Mouse (Mus musculus): ENCODE results near the gene Cox6a1. TPM values are rescaled to one million over a fixed set of nuclear protein-coding genes. Genes with fewer than 3 reads are reported as not detected.
A peak's percentile ranks its signal among the peaks of the same experiment; 100 is the strongest.

Cox6a1 gene
- polyA plus RNA-seq, 1 experiment from 2014 or later = 974 TPM

DNA sequence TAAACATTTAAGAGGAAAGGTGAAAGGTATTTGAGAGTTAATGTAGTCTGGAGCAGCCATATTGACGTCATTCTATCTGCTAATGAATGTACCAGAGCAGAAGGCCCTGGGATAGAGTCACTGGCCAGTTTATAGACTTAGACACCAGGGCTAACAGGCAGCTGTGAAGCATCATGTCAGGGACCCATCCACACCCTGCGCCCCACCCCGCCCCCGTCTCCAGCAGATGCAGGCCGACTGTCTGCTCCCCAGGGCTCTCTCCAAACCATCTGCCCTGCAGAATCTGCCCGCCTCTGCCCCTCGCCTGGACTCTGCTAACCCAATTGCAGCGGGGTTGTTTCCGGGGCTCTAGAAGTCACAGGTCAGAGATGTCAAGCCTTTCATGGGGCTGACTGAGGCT lies 23.0 kb upstream of the Cox6a1 start:
- Histone ChIP-seq H3K4me1 (replicated peaks) (peaks cover 19% of the 10 kb centered on the region), H3K9ac (replicated peaks) (no peak overlapping the region), H3K4me2 (replicated peaks) (no peak overlapping the region), H3K27ac (peak overlapping the region; percentile 57; the same call in 1 of the 2 replicates), H3K36me3 (no peaks in the 10 kb centered on the region), H3K4me3 (replicated peaks) (no peak overlapping the region), H3K27me3 (no peaks in the 10 kb centered on the region), H3K9me3 (no peaks in the 10 kb centered on the region)
- 34% methylated on average over 9 of the region's 9 CpGs for WGBS
- no peak for ATAC-seq

DNA sequence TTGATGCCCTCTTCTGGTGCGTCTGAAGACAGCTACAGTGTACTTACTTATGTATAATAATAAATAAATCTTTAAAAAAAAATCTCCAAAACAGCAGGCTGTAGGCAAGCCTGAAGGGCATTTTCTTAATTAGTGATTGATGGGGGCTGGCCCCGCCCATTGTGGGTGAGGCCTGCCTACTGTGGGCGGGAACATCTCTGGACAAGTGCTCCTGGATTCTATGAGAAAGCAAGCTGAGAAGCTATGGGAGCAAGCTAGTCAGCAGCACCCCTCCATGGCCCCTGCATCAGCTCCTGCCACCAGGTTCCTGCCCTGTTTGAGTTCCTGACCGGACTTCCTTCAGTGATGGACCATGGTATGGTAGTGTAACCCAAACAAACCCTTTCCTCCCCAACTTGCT lies 16.0 kb upstream of the Cox6a1 start:
- Histone ChIP-seq H3K4me1 (replicated peaks) (peaks cover 6% of the 10 kb centered on the region), H3K27ac (no peak overlapping the region), H3K4me3 (replicated peaks) (no peak overlapping the region), H3K36me3 (no peaks in the 10 kb centered on the region), H3K4me2 (replicated peaks) (no peak overlapping the region), H3K9ac (replicated peaks) (no peak overlapping the region), H3K27me3 (no peaks in the 10 kb centered on the region), H3K9me3 (no peaks in the 10 kb centered on the region)
- 90% methylated on average over 4 of the region's 4 CpGs for WGBS
- no peak for ATAC-seq

DNA sequence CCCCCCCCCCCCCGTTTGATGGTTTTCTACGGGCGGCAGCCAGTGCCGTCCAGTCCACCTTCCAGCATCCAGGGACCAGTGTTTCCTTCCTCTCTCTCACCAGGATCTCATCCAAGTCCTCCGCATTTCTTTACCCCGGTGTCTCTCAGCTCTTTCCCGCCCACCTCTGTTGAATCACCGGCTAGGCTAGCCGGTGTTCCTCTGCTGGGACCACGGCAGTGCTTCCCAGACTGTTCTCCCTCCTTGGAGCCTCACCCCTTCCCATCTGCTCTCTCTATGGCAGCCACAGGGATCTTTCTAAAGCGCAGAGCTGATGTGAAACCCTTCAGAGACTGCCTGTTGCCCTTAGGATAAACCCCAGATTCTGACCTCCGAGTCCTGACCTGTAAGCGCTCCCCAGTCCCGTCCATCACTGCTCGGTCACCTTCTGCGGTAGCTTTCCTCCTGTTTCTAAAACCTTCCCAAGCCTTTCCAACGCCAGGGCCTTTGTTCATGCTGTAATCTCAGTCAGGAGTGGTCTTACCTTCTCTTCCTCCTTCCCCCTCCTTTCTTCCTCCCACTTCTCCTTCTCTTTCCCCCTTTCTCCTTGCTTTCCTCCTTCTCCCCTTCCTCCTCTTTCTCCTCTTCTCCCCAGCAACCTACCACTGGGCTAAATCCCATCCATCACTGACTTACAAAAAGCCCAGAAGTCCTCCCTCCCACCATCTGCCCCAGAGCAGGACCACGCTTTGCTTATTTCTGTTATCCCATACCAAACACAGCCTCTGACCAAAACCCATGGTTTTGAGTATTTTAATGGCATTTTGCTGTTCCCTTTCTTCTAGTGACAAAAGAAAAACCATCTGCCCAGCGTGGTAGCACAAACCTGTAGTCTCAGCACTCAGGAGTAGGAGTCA lies 14.3 kb upstream of the Cox6a1 start:
- H3K4me2 ChIP-seq (replicated peaks) = no peak overlapping the region
- H3K27ac ChIP-seq = peak overlapping the region; percentile 67
- H3K4me3 ChIP-seq (replicated peaks) = no peak overlapping the region
- 19% methylated on average over 18 of the region's 19 CpGs for WGBS
- no peaks in the 10 kb centered on the region for H3K9me3 ChIP-seq
- no peaks in the 10 kb centered on the region for H3K27me3 ChIP-seq
- no peak for ATAC-seq
- peaks cover 6% of the 10 kb centered on the region for H3K4me1 ChIP-seq (replicated peaks)
- H3K36me3 ChIP-seq = no peaks in the 10 kb centered on the region
- no peak overlapping the region; the same call in 1 of the 2 replicates for H3K9ac ChIP-seq (replicated peaks)

DNA sequence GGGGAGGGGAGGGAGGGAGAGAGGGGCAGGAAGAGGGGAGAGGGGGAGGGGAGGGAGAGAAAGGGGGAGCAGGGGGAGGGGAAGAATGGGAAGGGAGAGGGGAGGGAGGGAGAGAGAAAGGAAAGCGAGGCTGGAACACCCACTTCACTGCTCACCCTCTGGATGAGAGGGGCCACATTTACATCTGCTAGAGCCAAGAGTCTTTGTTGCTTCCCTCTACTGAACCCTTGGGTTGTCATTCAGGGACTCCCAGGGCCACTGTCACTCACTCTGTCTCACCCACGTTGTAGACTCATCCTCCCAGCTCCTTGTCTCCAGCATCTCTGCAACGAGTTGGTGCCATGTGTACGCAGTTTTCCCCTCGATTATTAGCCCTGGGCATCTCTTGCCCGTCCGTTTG lies 13.4 kb upstream of the Cox6a1 start:
- no peak overlapping the region for H3K4me3 ChIP-seq (replicated peaks)
- no peaks in the 10 kb centered on the region for H3K27me3 ChIP-seq
- no peak overlapping the region for H3K27ac ChIP-seq
- WGBS = 39% methylated on average over 7 of the region's 7 CpGs
- H3K4me2 ChIP-seq (replicated peaks) = no peak overlapping the region
- peaks cover 6% of the 10 kb centered on the region for H3K4me1 ChIP-seq (replicated peaks)
- H3K36me3 ChIP-seq = no peaks in the 10 kb centered on the region
- no peak overlapping the region for H3K9ac ChIP-seq (replicated peaks)
- ATAC-seq = no peak
- no peaks in the 10 kb centered on the region for H3K9me3 ChIP-seq

DNA sequence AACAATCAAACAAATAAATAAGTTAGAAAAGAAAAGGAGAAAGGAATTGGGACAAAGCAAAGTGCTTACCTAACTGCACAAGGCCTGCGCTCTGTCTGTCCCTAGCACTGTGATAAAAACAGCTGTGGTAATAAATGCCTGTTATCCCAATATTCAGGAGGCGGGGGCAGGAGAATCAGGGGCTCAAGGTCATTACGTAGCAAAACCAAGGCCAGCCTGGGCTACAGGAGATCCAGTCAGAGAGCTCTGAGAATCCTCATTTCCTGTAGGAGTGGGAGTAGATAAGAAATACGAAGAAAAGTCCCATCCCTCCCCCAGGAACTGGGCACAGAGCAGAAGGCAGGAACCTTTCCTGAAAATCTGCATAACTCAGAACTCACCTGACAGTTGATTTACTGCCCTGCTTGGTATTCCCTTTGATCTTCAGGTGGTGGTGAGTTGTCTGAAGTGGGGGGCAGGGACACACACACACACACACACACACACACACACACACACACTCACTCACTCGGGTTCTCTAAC lies 11.1 kb upstream of the Cox6a1 start:
- H3K9ac ChIP-seq (replicated peaks) = no peak overlapping the region
- no peaks in the 10 kb centered on the region for H3K36me3 ChIP-seq
- ATAC-seq = no peak
- WGBS = 77% methylated on average over 5 of the region's 5 CpGs
- H3K9me3 ChIP-seq = no peaks in the 10 kb centered on the region
- no peaks in the 10 kb centered on the region for H3K27me3 ChIP-seq
- peaks cover 6% of the 10 kb centered on the region for H3K4me1 ChIP-seq (replicated peaks)
- no peak overlapping the region for H3K4me2 ChIP-seq (replicated peaks)
- no peak overlapping the region for H3K4me3 ChIP-seq (replicated peaks)
- no peak overlapping the region for H3K27ac ChIP-seq

DNA sequence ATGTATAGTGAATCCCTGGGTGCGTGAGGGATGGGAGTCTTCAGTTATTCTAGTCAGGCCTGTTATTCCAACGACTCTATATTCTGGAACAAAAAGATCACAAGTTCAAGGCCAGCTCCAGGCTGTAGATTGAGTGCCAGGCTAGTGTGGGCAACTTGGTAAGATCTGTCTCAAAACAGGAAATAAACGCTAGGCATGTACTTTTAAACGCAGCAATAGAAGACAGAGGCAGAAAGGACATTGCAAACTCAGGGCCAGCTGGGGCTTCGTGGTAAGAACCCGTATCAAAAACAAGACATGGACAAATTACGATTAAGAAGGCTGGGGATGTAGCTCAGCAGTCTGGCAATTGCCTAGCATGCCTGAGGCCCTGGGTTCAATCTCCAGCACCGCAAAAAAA lies 10.7 kb upstream of the Cox6a1 start:
- 92% methylated on average over 8 of the region's 8 CpGs for WGBS
- H3K27me3 ChIP-seq = no peaks in the 10 kb centered on the region
- no peak for ATAC-seq

GRCm38 (mm10) chr5:115358872-115359271 lies 10.1 kb upstream of the Cox6a1 start:
- H3K4me1 ChIP-seq (replicated peaks) = peaks cover 6% of the 10 kb centered on the region
- no peaks in the 10 kb centered on the region for H3K27me3 ChIP-seq
- peak; percentile 77; the same call in 1 of the 2 replicates for ATAC-seq
- H3K9ac ChIP-seq (replicated peaks) = no peak overlapping the region
- H3K27ac ChIP-seq = no peak overlapping the region; the same call in 1 of the 2 replicates
- H3K9me3 ChIP-seq = no peaks in the 10 kb centered on the region
- no peaks in the 10 kb centered on the region for H3K36me3 ChIP-seq
- H3K4me2 ChIP-seq (replicated peaks) = no peak overlapping the region
- no peak overlapping the region for H3K4me3 ChIP-seq (replicated peaks)
- WGBS = 4% methylated on average over 12 of the region's 12 CpGs

More for the DNA sequence above, 10.7 kb upstream of the Cox6a1 start:
- no peak overlapping the region for H3K4me2 ChIP-seq (replicated peaks)
- no peak overlapping the region for H3K9ac ChIP-seq (replicated peaks)
- H3K9me3 ChIP-seq = no peaks in the 10 kb centered on the region
- H3K4me1 ChIP-seq (replicated peaks) = peaks cover 6% of the 10 kb centered on the region
- no peak overlapping the region for H3K4me3 ChIP-seq (replicated peaks)
- no peak overlapping the region for H3K27ac ChIP-seq
- no peaks in the 10 kb centered on the region for H3K36me3 ChIP-seq

GRCm38 (mm10) chr5:115355070-115355469 lies 6.3 kb upstream of the Cox6a1 start:
- no peak for ATAC-seq
- Histone ChIP-seq H3K9me3 (no peaks in the 10 kb centered on the region), H3K9ac (replicated peaks) (no peak overlapping the region), H3K27ac (no peak overlapping the region), H3K36me3 (no peaks in the 10 kb centered on the region), H3K4me1 (replicated peaks) (no peaks in the 10 kb centered on the region), H3K4me2 (replicated peaks) (no peak overlapping the region), H3K4me3 (replicated peaks) (no peak overlapping the region), H3K27me3 (no peaks in the 10 kb centered on the region)
- WGBS = 65% methylated on average over 13 of the region's 13 CpGs

DNA sequence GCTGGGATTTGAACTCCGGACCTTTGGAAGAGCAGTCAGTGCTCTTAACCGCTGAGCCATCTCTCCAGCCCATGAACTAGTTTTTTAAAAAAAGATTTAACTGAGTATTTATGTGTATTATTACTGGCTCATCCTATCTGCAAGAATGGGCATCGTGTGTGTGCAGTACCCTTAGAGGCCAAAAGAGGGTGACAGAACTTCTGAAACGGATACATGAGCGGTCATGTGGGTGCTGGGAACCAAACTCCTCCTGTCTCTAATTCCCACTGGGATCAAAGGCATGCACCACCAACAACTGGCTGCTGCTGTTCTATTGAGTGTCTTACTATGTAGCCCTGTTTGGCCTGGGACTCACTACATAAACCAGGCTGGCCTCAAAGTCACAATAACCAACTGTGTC lies 2.6 kb upstream of the Cox6a1 start:
- H3K9me3 ChIP-seq = no peaks in the 10 kb centered on the region
- H3K9ac ChIP-seq (replicated peaks) = no peak overlapping the region
- H3K4me2 ChIP-seq (replicated peaks) = no peak overlapping the region
- H3K36me3 ChIP-seq = peaks cover 3% of the 10 kb centered on the region
- peaks cover 21% of the 10 kb centered on the region for H3K4me1 ChIP-seq (replicated peaks)
- WGBS = 85% methylated on average over 5 of the region's 5 CpGs
- H3K4me3 ChIP-seq (replicated peaks) = no peak overlapping the region
- no peak overlapping the region for H3K27ac ChIP-seq
- ATAC-seq = no peak
- H3K27me3 ChIP-seq = no peaks in the 10 kb centered on the region

DNA sequence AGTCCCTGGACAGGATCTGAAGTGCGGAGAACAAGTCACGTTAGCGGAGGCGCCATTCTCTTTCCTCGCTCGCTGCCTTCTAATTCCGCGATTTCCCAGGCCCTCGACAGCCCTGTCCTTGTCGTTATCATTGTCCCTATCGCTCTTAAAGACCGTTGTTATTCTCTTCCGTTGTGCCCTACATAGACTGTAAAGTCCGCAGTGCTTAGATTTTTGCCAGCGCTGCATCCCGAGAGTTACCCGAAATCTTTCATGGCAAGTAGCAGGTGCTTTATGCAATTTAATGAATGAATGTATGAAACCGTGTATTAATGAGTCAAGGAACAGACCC lies 409 bp upstream of the Cox6a1 start:
- peak overlapping the region; percentile 92 for H3K4me3 ChIP-seq (replicated peaks)
- peak overlapping the region; percentile 78 for H3K27ac ChIP-seq
- peak overlapping the region; percentile 99 for H3K4me2 ChIP-seq (replicated peaks)
- peaks cover 24% of the 10 kb centered on the region for H3K36me3 ChIP-seq
- WGBS = under 1% methylated on average over 18 of the region's 18 CpGs
- no peaks in the 10 kb centered on the region for H3K27me3 ChIP-seq
- no peaks in the 10 kb centered on the region for H3K9me3 ChIP-seq
- ATAC-seq = peak; percentile 63
- peaks cover 21% of the 10 kb centered on the region for H3K4me1 ChIP-seq (replicated peaks)
- peak overlapping the region; percentile 89 for H3K9ac ChIP-seq (replicated peaks)

GRCm38 (mm10) chr5:115347564-115347963 lies 1.2 kb downstream of the Cox6a1 start:
- peak overlapping the region; percentile 92 for H3K4me3 ChIP-seq (replicated peaks)
- 4% methylated on average over 5 of the region's 5 CpGs for WGBS
- 0 out of 2 replicates have a peak, but pooled peaks have one; percentile 25 for ATAC-seq
- no peaks in the 10 kb centered on the region for H3K27me3 ChIP-seq
- peak overlapping the region; percentile 89 for H3K9ac ChIP-seq (replicated peaks)
- H3K9me3 ChIP-seq = no peaks in the 10 kb centered on the region
- H3K4me2 ChIP-seq (replicated peaks) = peak overlapping the region; percentile 99
- H3K27ac ChIP-seq = no peak overlapping the region
- H3K36me3 ChIP-seq = peaks cover 40% of the 10 kb centered on the region
- peaks cover 21% of the 10 kb centered on the region for H3K4me1 ChIP-seq (replicated peaks)

DNA sequence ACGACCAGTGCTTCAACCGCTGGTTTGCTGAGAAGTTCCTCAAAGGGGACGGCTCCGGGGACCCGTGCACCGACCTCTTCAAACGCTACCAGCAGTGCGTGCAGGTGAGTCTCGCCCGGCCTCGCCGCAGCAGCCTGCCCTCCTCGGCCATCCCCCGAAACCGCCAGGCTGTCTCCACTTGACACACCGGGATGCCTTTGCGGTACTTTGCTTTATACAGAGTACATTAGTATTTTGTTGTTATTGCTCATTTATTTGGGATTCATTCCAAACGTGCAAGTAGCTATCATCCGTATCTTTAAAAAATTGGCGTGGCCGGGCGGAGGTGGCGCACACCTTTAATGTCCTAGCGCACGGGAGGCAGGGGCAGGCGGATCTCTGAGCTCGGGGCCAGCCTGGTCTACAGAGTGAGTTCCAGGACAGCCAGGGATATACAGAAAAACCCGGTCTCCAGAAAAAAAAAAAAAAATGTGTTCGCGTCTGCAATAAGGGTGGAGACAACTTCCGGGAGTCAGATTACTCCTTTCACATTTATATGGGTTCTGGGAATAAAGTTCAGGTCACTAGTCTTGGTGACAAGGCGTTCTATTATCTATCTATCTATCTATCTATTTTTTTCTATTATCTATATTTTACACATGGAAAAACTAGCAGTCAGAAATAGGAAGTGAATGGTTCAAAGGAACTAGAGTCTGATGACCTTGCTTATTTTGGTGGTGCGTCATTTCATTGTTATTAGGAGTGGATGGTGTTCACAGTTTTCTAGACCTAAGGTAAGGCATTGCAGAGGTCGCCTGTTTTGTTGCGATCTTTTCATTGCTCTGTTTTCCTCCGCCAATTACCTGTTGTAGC lies 7.2 kb downstream of the Cox6a1 start:
- peak; percentile 22; the same call in 1 of the 2 replicates for ATAC-seq
- peaks cover 50% of the 10 kb centered on the region for H3K36me3 ChIP-seq
- no peaks in the 10 kb centered on the region for H3K27me3 ChIP-seq
- no peaks in the 10 kb centered on the region for H3K9me3 ChIP-seq
- peak overlapping the region; percentile 89 for H3K9ac ChIP-seq (replicated peaks)
- peak overlapping the region; percentile 77 for H3K4me2 ChIP-seq (replicated peaks)
- H3K27ac ChIP-seq = peak overlapping the region; percentile 88
- peaks cover 22% of the 10 kb centered on the region for H3K4me1 ChIP-seq (replicated peaks)
- 12% methylated on average over 36 of the region's 36 CpGs for WGBS
- peak overlapping the region; percentile 87 for H3K4me3 ChIP-seq (replicated peaks)

All from midbrain, embryonic 13.5 days (tissue).